Mouse (Mus musculus) embryo, embryonic 10.5 days (tissue): Measurements from ENCODE around the gene Gm5565.
A peak's percentile ranks its signal among the peaks of the same experiment; 100 is the strongest.
"Not testable (repeated sequence)": the region's sequence is repeated elsewhere in the genome, so short reads cannot be mapped to it uniquely, and the experiment has no call there.

Source experiments
- DNase-seq: peaks from one replicate; pipeline ENCODE4 v3.0.0-alpha.2; 2015; ENCODE audit warnings: low spot score

Gene Gm5565

GRCm38 (mm10) chr5:146160439-146160838, at the start of gene Gm5565:
Gene Gm5565 (minus strand): TSS chr5:146160539.
- not testable (repeated sequence) for DNase-seq

GRCm38 (mm10) chr5:146205537-146205936, 45.2 kb upstream of the Gm5565 start:
- no peak for DNase-seq

GRCm38 (mm10) chr5:146203921-146204320, 43.6 kb upstream of the Gm5565 start:
- DNase-seq = no peak

- DNase-seq = no peak
These were observed 40.2 kb upstream of the Gm5565 start for GRCm38 (mm10) chr5:146200580-146200979.

- DNase-seq = no peak
These were observed 39.2 kb upstream of the Gm5565 start for GRCm38 (mm10) chr5:146199540-146199939.

- no peak for DNase-seq
These were observed 38.7 kb upstream of the Gm5565 start for GRCm38 (mm10) chr5:146199073-146199472.

GRCm38 (mm10) chr5:146193360-146193759, 33.0 kb upstream of the Gm5565 start:
- DNase-seq = no peak

- no peak for DNase-seq
These were observed 30.3 kb upstream of the Gm5565 start for GRCm38 (mm10) chr5:146190501-146191269.

- DNase-seq = no peak
These were observed 29.8 kb upstream of the Gm5565 start for GRCm38 (mm10) chr5:146190093-146190492.

- no peak for DNase-seq
These were observed 28.4 kb upstream of the Gm5565 start for GRCm38 (mm10) chr5:146188712-146189111.

GRCm38 (mm10) chr5:146188144-146188543, 27.8 kb upstream of the Gm5565 start:
- DNase-seq = no peak

GRCm38 (mm10) chr5:146187441-146187840, 27.1 kb upstream of the Gm5565 start:
- peak; percentile 26 for DNase-seq

- not testable (repeated sequence) for DNase-seq
These were observed 24.9 kb upstream of the Gm5565 start, which contains the start of gene 1700001J03Rik for GRCm38 (mm10) chr5:146185204-146185603. Gene 1700001J03Rik (minus strand): TSS chr5:146185304.

GRCm38 (mm10) chr5:146172744-146173143, 12.4 kb upstream of the Gm5565 start:
- DNase-seq = not testable (repeated sequence)

GRCm38 (mm10) chr5:146170621-146171020, 10.3 kb upstream of the Gm5565 start, which contains the start of gene Gm6309:
Gene Gm6309 (minus strand): TSS chr5:146170721.
- not testable (repeated sequence) for DNase-seq

- DNase-seq = not testable (repeated sequence)
These were observed 2.0 kb downstream of the Gm5565 start for GRCm38 (mm10) chr5:146158326-146158725.

- no peak for DNase-seq
These were observed 9.9 kb downstream of the Gm5565 start for GRCm38 (mm10) chr5:146150454-146150853.

GRCm38 (mm10) chr5:146147903-146148302, 12.4 kb downstream of the Gm5565 start:
- DNase-seq = peak; percentile 28
